Mouse (Mus musculus): ENCODE results near the gene Cox18. TPM values are rescaled to one million over a fixed set of nuclear protein-coding genes. Genes with fewer than 3 reads are reported as not detected.

Gene Cox18
- polyA plus RNA-seq, 1 experiment from 2014 or later, result 35.9 TPM

GRCm38 (mm10) chr5:90229760-90230159 is 6.0 kb upstream of the Cox18 start:
- 82% methylated on average over 2 of the region's 2 CpGs for whole genome bisulfite sequencing
- Histone ChIP-seq H3K27ac (ENCODE audit: low read depth, low read length) (no peak overlapping the region), H3K9me3 (ENCODE audit: control insufficient read depth, low read length) (no peaks in the 10 kb centered on the region), H3K4me2 (no peak overlapping the region), H3K4me1 (replicated peaks; ENCODE audit: control insufficient read depth, insufficient read depth, low read length) (no peaks in the 10 kb centered on the region), H3K27me3 (replicated peaks; ENCODE audit: control insufficient read depth, insufficient read depth, low read length) (no peaks in the 10 kb centered on the region), H3K4me3 (ENCODE audit: low read depth, low read length) (no peak overlapping the region), H3K9ac (ENCODE audit: low read depth, low read length) (no peak overlapping the region), H3K36me3 (ENCODE audit: control insufficient read depth, insufficient read depth, low read length) (peaks cover 26% of the 10 kb centered on the region)
- ATAC-seq (replicated peaks; ENCODE audit: low FRiP score) (no peak), DNase-seq (ENCODE audit: low spot score) (no peak)

GRCm38 (mm10) chr5:90226696-90227095 is 2.9 kb upstream of the Cox18 start:
- Histone ChIP-seq H3K27ac (ENCODE audit: low read depth, low read length) (no peak overlapping the region), H3K4me1 (replicated peaks; ENCODE audit: control insufficient read depth, insufficient read depth, low read length) (peaks cover 6% of the 10 kb centered on the region), H3K9me3 (ENCODE audit: control insufficient read depth, low read length) (no peaks in the 10 kb centered on the region), H3K4me3 (ENCODE audit: low read depth, low read length) (no peak overlapping the region), H3K36me3 (ENCODE audit: control insufficient read depth, insufficient read depth, low read length) (peaks cover 14% of the 10 kb centered on the region), H3K4me2 (no peak overlapping the region), H3K9ac (ENCODE audit: low read depth, low read length) (no peak overlapping the region), H3K27me3 (replicated peaks; ENCODE audit: control insufficient read depth, insufficient read depth, low read length) (no peaks in the 10 kb centered on the region)
- DNase-seq (ENCODE audit: low spot score) (no peak), ATAC-seq (replicated peaks; ENCODE audit: low FRiP score) (no peak)
- 90% methylated on average over 3 of the region's 3 CpGs for WGBS

GRCm38 (mm10) chr5:90224730-90225129 is 929 bp upstream of the Cox18 start:
- peak overlapping the region; percentile 43; the same call in 1 of the 2 replicates for H3K9ac ChIP-seq (ENCODE audit: low read depth, low read length)
- peak overlapping the region; percentile 86 for H3K4me3 ChIP-seq (ENCODE audit: low read depth, low read length)
- no peak for ATAC-seq (replicated peaks; ENCODE audit: low FRiP score)
- peak overlapping the region; percentile 59 for H3K4me2 ChIP-seq
- peak overlapping the region; percentile 94 for H3K27ac ChIP-seq (ENCODE audit: low read depth, low read length)
- DNase-seq (ENCODE audit: low spot score), result no peak
- WGBS, result 79% methylated on average over 5 of the region's 5 CpGs
- peaks cover 6% of the 10 kb centered on the region for H3K4me1 ChIP-seq (replicated peaks; ENCODE audit: control insufficient read depth, insufficient read depth, low read length)
- no peaks in the 10 kb centered on the region for H3K9me3 ChIP-seq (ENCODE audit: control insufficient read depth, low read length)
- peaks cover 10% of the 10 kb centered on the region for H3K36me3 ChIP-seq (ENCODE audit: control insufficient read depth, insufficient read depth, low read length)
- no peaks in the 10 kb centered on the region for H3K27me3 ChIP-seq (replicated peaks; ENCODE audit: control insufficient read depth, insufficient read depth, low read length)

- H3K4me1 ChIP-seq (replicated peaks; ENCODE audit: control insufficient read depth, insufficient read depth, low read length), result peaks cover 6% of the 10 kb centered on the region
- ATAC-seq (replicated peaks; ENCODE audit: low FRiP score) (no peak), DNase-seq (ENCODE audit: low spot score) (no peak)
- peaks cover 7% of the 10 kb centered on the region for H3K36me3 ChIP-seq (ENCODE audit: control insufficient read depth, insufficient read depth, low read length)
- peak overlapping the region; percentile 86 for H3K4me3 ChIP-seq (ENCODE audit: low read depth, low read length)
- peak overlapping the region; percentile 83 for H3K9ac ChIP-seq (ENCODE audit: low read depth, low read length)
- no peaks in the 10 kb centered on the region for H3K9me3 ChIP-seq (ENCODE audit: control insufficient read depth, low read length)
- H3K27me3 ChIP-seq (replicated peaks; ENCODE audit: control insufficient read depth, insufficient read depth, low read length), result no peaks in the 10 kb centered on the region
- H3K4me2 ChIP-seq, result peak overlapping the region; percentile 81
- H3K27ac ChIP-seq (ENCODE audit: low read depth, low read length), result no peak overlapping the region
- WGBS, result 31% methylated on average over 3 of the region's 3 CpGs
Measured at GRCm38 (mm10) chr5:90222937-90223336, 864 bp downstream of the Cox18 start.

- Histone ChIP-seq H3K4me1 (replicated peaks; ENCODE audit: control insufficient read depth, insufficient read depth, low read length) (peaks cover 2% of the 10 kb centered on the region), H3K27me3 (replicated peaks; ENCODE audit: control insufficient read depth, insufficient read depth, low read length) (no peaks in the 10 kb centered on the region), H3K9ac (ENCODE audit: low read depth, low read length) (no peak overlapping the region), H3K9me3 (ENCODE audit: control insufficient read depth, low read length) (no peaks in the 10 kb centered on the region), H3K27ac (ENCODE audit: low read depth, low read length) (no peak overlapping the region), H3K4me2 (no peak overlapping the region), H3K36me3 (ENCODE audit: control insufficient read depth, insufficient read depth, low read length) (peaks cover 20% of the 10 kb centered on the region), H3K4me3 (ENCODE audit: low read depth, low read length) (no peak overlapping the region)
- 90% methylated on average over 3 of the region's 3 CpGs for WGBS
- no peak for ATAC-seq (replicated peaks; ENCODE audit: low FRiP score)
- DNase-seq (ENCODE audit: low spot score), result no peak
Measured at GRCm38 (mm10) chr5:90217791-90218190, 6.0 kb downstream of the Cox18 start.

- WGBS, result 91% methylated on average over 12 of the region's 12 CpGs
- no peaks in the 10 kb centered on the region for H3K4me1 ChIP-seq (replicated peaks; ENCODE audit: control insufficient read depth, insufficient read depth, low read length)
- no peaks in the 10 kb centered on the region for H3K9me3 ChIP-seq (ENCODE audit: control insufficient read depth, low read length)
- H3K36me3 ChIP-seq (ENCODE audit: control insufficient read depth, insufficient read depth, low read length), result peaks cover 20% of the 10 kb centered on the region
- no peak overlapping the region for H3K9ac ChIP-seq (ENCODE audit: low read depth, low read length)
- DNase-seq (ENCODE audit: low spot score), result no peak
- ATAC-seq (replicated peaks; ENCODE audit: low FRiP score), result no peak
- H3K4me3 ChIP-seq (ENCODE audit: low read depth, low read length), result no peak overlapping the region
- H3K27me3 ChIP-seq (replicated peaks; ENCODE audit: control insufficient read depth, insufficient read depth, low read length), result no peaks in the 10 kb centered on the region
- H3K27ac ChIP-seq (ENCODE audit: low read depth, low read length), result no peak overlapping the region
- no peak overlapping the region for H3K4me2 ChIP-seq
Measured at GRCm38 (mm10) chr5:90217226-90217625, 6.6 kb downstream of the Cox18 start.

GRCm38 (mm10) chr5:90213356-90213755 is 10.4 kb downstream of the Cox18 start:
- ATAC-seq (replicated peaks; ENCODE audit: low FRiP score) (no peak), DNase-seq (ENCODE audit: low spot score) (no peak)
- Histone ChIP-seq H3K4me1 (replicated peaks; ENCODE audit: control insufficient read depth, insufficient read depth, low read length) (no peaks in the 10 kb centered on the region), H3K9ac (ENCODE audit: low read depth, low read length) (no peak overlapping the region), H3K36me3 (ENCODE audit: control insufficient read depth, insufficient read depth, low read length) (peaks cover 18% of the 10 kb centered on the region), H3K9me3 (ENCODE audit: control insufficient read depth, low read length) (no peaks in the 10 kb centered on the region), H3K27me3 (replicated peaks; ENCODE audit: control insufficient read depth, insufficient read depth, low read length) (no peaks in the 10 kb centered on the region), H3K4me2 (no peak overlapping the region), H3K27ac (ENCODE audit: low read depth, low read length) (no peak overlapping the region), H3K4me3 (ENCODE audit: low read depth, low read length) (no peak overlapping the region)
- 95% methylated on average over 12 of the region's 12 CpGs for WGBS

GRCm38 (mm10) chr5:90203168-90203567 is 20.6 kb downstream of the Cox18 start:
- WGBS, result 15% methylated on average over 5 of the region's 5 CpGs

GRCm38 (mm10) chr5:90202447-90203117 is 21.2 kb downstream of the Cox18 start:
- ATAC-seq (replicated peaks; ENCODE audit: low FRiP score), result no peak

More at GRCm38 (mm10) chr5:90203168-90203567, 20.6 kb downstream of the Cox18 start:
- Histone ChIP-seq H3K4me2 (no peak overlapping the region), H3K27me3 (replicated peaks; ENCODE audit: control insufficient read depth, insufficient read depth, low read length) (no peaks in the 10 kb centered on the region), H3K36me3 (ENCODE audit: control insufficient read depth, insufficient read depth, low read length) (no peaks in the 10 kb centered on the region), H3K9ac (ENCODE audit: low read depth, low read length) (no peak overlapping the region), H3K27ac (ENCODE audit: low read depth, low read length) (no peak overlapping the region), H3K9me3 (ENCODE audit: control insufficient read depth, low read length) (no peaks in the 10 kb centered on the region), H3K4me3 (ENCODE audit: low read depth, low read length) (no peak overlapping the region), H3K4me1 (replicated peaks; ENCODE audit: control insufficient read depth, insufficient read depth, low read length) (no peaks in the 10 kb centered on the region)
- DNase-seq (ENCODE audit: low spot score) (no peak), ATAC-seq (replicated peaks; ENCODE audit: low FRiP score) (no peak)

More at GRCm38 (mm10) chr5:90202447-90203117, 21.2 kb downstream of the Cox18 start:
- Histone ChIP-seq H3K27me3 (replicated peaks; ENCODE audit: control insufficient read depth, insufficient read depth, low read length) (no peaks in the 10 kb centered on the region), H3K9ac (ENCODE audit: low read depth, low read length) (no peak overlapping the region), H3K27ac (ENCODE audit: low read depth, low read length) (no peak overlapping the region), H3K36me3 (ENCODE audit: control insufficient read depth, insufficient read depth, low read length) (no peaks in the 10 kb centered on the region), H3K4me1 (replicated peaks; ENCODE audit: control insufficient read depth, insufficient read depth, low read length) (no peaks in the 10 kb centered on the region), H3K4me2 (no peak overlapping the region), H3K9me3 (ENCODE audit: control insufficient read depth, low read length) (no peaks in the 10 kb centered on the region), H3K4me3 (ENCODE audit: low read depth, low read length) (no peak overlapping the region)
- DNase-seq (ENCODE audit: low spot score), result no peak
- 76% methylated on average over 9 of the region's 9 CpGs for WGBS

Data from liver, embryonic 11.5 days (tissue).